Mouse (Mus musculus): ENCODE results near the gene Itpr2. TPM values are rescaled to one million over a fixed set of nuclear protein-coding genes. Genes with fewer than 3 reads are reported as not detected.

Gene Itpr2
- polyA plus RNA-seq, 1 experiment from 2014 or later, result 6.2 TPM

- no peak overlapping the region for H3K27ac ChIP-seq
- ATAC-seq (ENCODE audit: low FRiP score) (no peak), DNase-seq (ENCODE audit: low spot score) (no peak)
- H3K36me3 ChIP-seq (replicated peaks; ENCODE audit: control insufficient read depth, insufficient read depth), result no peaks in the 10 kb centered on the region
- H3K9me3 ChIP-seq (ENCODE audit: control insufficient read depth, low read length), result no peaks in the 10 kb centered on the region
- H3K4me1 ChIP-seq (replicated peaks; ENCODE audit: control insufficient read depth, insufficient read depth, low read length), result no peaks in the 10 kb centered on the region
- no peak overlapping the region for H3K9ac ChIP-seq
- H3K4me2 ChIP-seq (replicated peaks), result no peak overlapping the region
- WGBS, result 68% methylated on average over 2 of the region's 2 CpGs
- no peak overlapping the region for H3K4me3 ChIP-seq (replicated peaks; ENCODE audit: low read length)
- H3K27me3 ChIP-seq (ENCODE audit: control insufficient read depth, insufficient read depth, low read length), result no peaks in the 10 kb centered on the region
These were observed 130.5 kb downstream of the Itpr2 start for GRCm38 (mm10) chr6:146371511-146371910.

GRCm38 (mm10) chr6:146366180-146366579 is 135.8 kb downstream of the Itpr2 start:
- DNase-seq (ENCODE audit: low spot score) (no peak), ATAC-seq (ENCODE audit: low FRiP score) (no peak)
- no peak overlapping the region for H3K27ac ChIP-seq
- no peaks in the 10 kb centered on the region for H3K36me3 ChIP-seq (replicated peaks; ENCODE audit: control insufficient read depth, insufficient read depth)
- no peak overlapping the region for H3K4me3 ChIP-seq (replicated peaks; ENCODE audit: low read length)
- no peak overlapping the region for H3K9ac ChIP-seq
- no peaks in the 10 kb centered on the region for H3K4me1 ChIP-seq (replicated peaks; ENCODE audit: control insufficient read depth, insufficient read depth, low read length)
- H3K4me2 ChIP-seq (replicated peaks), result no peak overlapping the region
- H3K9me3 ChIP-seq (ENCODE audit: control insufficient read depth, low read length), result no peaks in the 10 kb centered on the region
- WGBS, result 88% methylated on average over 4 of the region's 4 CpGs
- H3K27me3 ChIP-seq (ENCODE audit: control insufficient read depth, insufficient read depth, low read length), result no peaks in the 10 kb centered on the region

- no peaks in the 10 kb centered on the region for H3K27me3 ChIP-seq (ENCODE audit: control insufficient read depth, insufficient read depth, low read length)
- DNase-seq (ENCODE audit: low spot score) (no peak), ATAC-seq (ENCODE audit: low FRiP score) (no peak)
- H3K27ac ChIP-seq, result no peak overlapping the region
- H3K4me1 ChIP-seq (replicated peaks; ENCODE audit: control insufficient read depth, insufficient read depth, low read length), result no peaks in the 10 kb centered on the region
- no peak overlapping the region for H3K4me2 ChIP-seq (replicated peaks)
- no peak overlapping the region for H3K4me3 ChIP-seq (replicated peaks; ENCODE audit: low read length)
- no peak overlapping the region for H3K9ac ChIP-seq
- H3K36me3 ChIP-seq (replicated peaks; ENCODE audit: control insufficient read depth, insufficient read depth), result no peaks in the 10 kb centered on the region
- 68% methylated on average over 4 of the region's 4 CpGs for WGBS
- no peaks in the 10 kb centered on the region for H3K9me3 ChIP-seq (ENCODE audit: control insufficient read depth, low read length)
These were observed 144.1 kb downstream of the Itpr2 start for GRCm38 (mm10) chr6:146357911-146358310.

- Histone ChIP-seq H3K27me3 (ENCODE audit: control insufficient read depth, insufficient read depth, low read length) (no peaks in the 10 kb centered on the region), H3K27ac (no peak overlapping the region), H3K4me2 (replicated peaks) (no peak overlapping the region), H3K9me3 (ENCODE audit: control insufficient read depth, low read length) (no peaks in the 10 kb centered on the region), H3K9ac (no peak overlapping the region), H3K36me3 (replicated peaks; ENCODE audit: control insufficient read depth, insufficient read depth) (no peaks in the 10 kb centered on the region), H3K4me3 (replicated peaks; ENCODE audit: low read length) (no peak overlapping the region), H3K4me1 (replicated peaks; ENCODE audit: control insufficient read depth, insufficient read depth, low read length) (no peaks in the 10 kb centered on the region)
- ATAC-seq (ENCODE audit: low FRiP score) (no peak), DNase-seq (ENCODE audit: low spot score) (no peak)
- WGBS, result 55% methylated on average over 9 of the region's 9 CpGs
These were observed 149.7 kb downstream of the Itpr2 start for GRCm38 (mm10) chr6:146352258-146352805.

GRCm38 (mm10) chr6:146351816-146352215 is 150.2 kb downstream of the Itpr2 start:
- H3K36me3 ChIP-seq (replicated peaks; ENCODE audit: control insufficient read depth, insufficient read depth), result no peaks in the 10 kb centered on the region
- H3K4me3 ChIP-seq (replicated peaks; ENCODE audit: low read length), result no peak overlapping the region
- no peak overlapping the region for H3K9ac ChIP-seq
- H3K4me2 ChIP-seq (replicated peaks), result no peak overlapping the region
- H3K27me3 ChIP-seq (ENCODE audit: control insufficient read depth, insufficient read depth, low read length), result no peaks in the 10 kb centered on the region
- no peak overlapping the region for H3K27ac ChIP-seq
- ATAC-seq (ENCODE audit: low FRiP score), result no peak
- H3K4me1 ChIP-seq (replicated peaks; ENCODE audit: control insufficient read depth, insufficient read depth, low read length), result no peaks in the 10 kb centered on the region
- WGBS, result 70% methylated on average over 7 of the region's 7 CpGs
- H3K9me3 ChIP-seq (ENCODE audit: control insufficient read depth, low read length), result no peaks in the 10 kb centered on the region
- no peak for DNase-seq (ENCODE audit: low spot score)

GRCm38 (mm10) chr6:146347568-146347967 is 154.5 kb downstream of the Itpr2 start:
- no peak overlapping the region for H3K27ac ChIP-seq
- H3K9ac ChIP-seq, result no peak overlapping the region
- ATAC-seq (ENCODE audit: low FRiP score) (no peak), DNase-seq (ENCODE audit: low spot score) (no peak)
- H3K4me3 ChIP-seq (replicated peaks; ENCODE audit: low read length), result no peak overlapping the region
- peaks cover 8% of the 10 kb centered on the region; the same call in 1 of the 2 replicates for H3K4me1 ChIP-seq (replicated peaks; ENCODE audit: control insufficient read depth, insufficient read depth, low read length)
- H3K27me3 ChIP-seq (ENCODE audit: control insufficient read depth, insufficient read depth, low read length), result no peaks in the 10 kb centered on the region
- WGBS, result 50% methylated on average over 4 of the region's 4 CpGs
- H3K9me3 ChIP-seq (ENCODE audit: control insufficient read depth, low read length), result no peaks in the 10 kb centered on the region
- no peaks in the 10 kb centered on the region for H3K36me3 ChIP-seq (replicated peaks; ENCODE audit: control insufficient read depth, insufficient read depth)
- no peak overlapping the region for H3K4me2 ChIP-seq (replicated peaks)

GRCm38 (mm10) chr6:146346545-146347195 is 155.4 kb downstream of the Itpr2 start:
- no peak overlapping the region for H3K4me2 ChIP-seq (replicated peaks)
- no peaks in the 10 kb centered on the region for H3K9me3 ChIP-seq (ENCODE audit: control insufficient read depth, low read length)
- no peaks in the 10 kb centered on the region for H3K36me3 ChIP-seq (replicated peaks; ENCODE audit: control insufficient read depth, insufficient read depth)
- peaks cover 8% of the 10 kb centered on the region; the same call in 1 of the 2 replicates for H3K4me1 ChIP-seq (replicated peaks; ENCODE audit: control insufficient read depth, insufficient read depth, low read length)
- ATAC-seq (ENCODE audit: low FRiP score) (no peak), DNase-seq (ENCODE audit: low spot score) (no peak)
- no peak overlapping the region for H3K27ac ChIP-seq
- no peak overlapping the region for H3K9ac ChIP-seq
- 93% methylated on average over 8 of the region's 8 CpGs for WGBS
- H3K4me3 ChIP-seq (replicated peaks; ENCODE audit: low read length), result no peak overlapping the region
- H3K27me3 ChIP-seq (ENCODE audit: control insufficient read depth, insufficient read depth, low read length), result no peaks in the 10 kb centered on the region

GRCm38 (mm10) chr6:146344732-146345131 is 157.3 kb downstream of the Itpr2 start:
- no peaks in the 10 kb centered on the region for H3K27me3 ChIP-seq (ENCODE audit: control insufficient read depth, insufficient read depth, low read length)
- no peak overlapping the region for H3K4me2 ChIP-seq (replicated peaks)
- no peaks in the 10 kb centered on the region for H3K36me3 ChIP-seq (replicated peaks; ENCODE audit: control insufficient read depth, insufficient read depth)
- DNase-seq (ENCODE audit: low spot score) (peak; percentile 38), ATAC-seq (ENCODE audit: low FRiP score) (no peak)
- no peak overlapping the region for H3K27ac ChIP-seq
- no peak overlapping the region for H3K9ac ChIP-seq
- no peak overlapping the region for H3K4me3 ChIP-seq (replicated peaks; ENCODE audit: low read length)
- H3K9me3 ChIP-seq (ENCODE audit: control insufficient read depth, low read length), result no peaks in the 10 kb centered on the region
- WGBS, result 99% methylated on average over 3 of the region's 3 CpGs
- H3K4me1 ChIP-seq (replicated peaks; ENCODE audit: control insufficient read depth, insufficient read depth, low read length), result peaks cover 8% of the 10 kb centered on the region; the same call in 1 of the 2 replicates

GRCm38 (mm10) chr6:146343671-146344384 is 158.2 kb downstream of the Itpr2 start:
- no peaks in the 10 kb centered on the region for H3K27me3 ChIP-seq (ENCODE audit: control insufficient read depth, insufficient read depth, low read length)
- H3K4me2 ChIP-seq (replicated peaks), result no peak overlapping the region
- no peak overlapping the region for H3K27ac ChIP-seq
- H3K4me1 ChIP-seq (replicated peaks; ENCODE audit: control insufficient read depth, insufficient read depth, low read length), result peaks cover 8% of the 10 kb centered on the region; the same call in 1 of the 2 replicates
- no peak overlapping the region for H3K9ac ChIP-seq
- no peak overlapping the region for H3K4me3 ChIP-seq (replicated peaks; ENCODE audit: low read length)
- no peak for DNase-seq (ENCODE audit: low spot score)
- no peaks in the 10 kb centered on the region for H3K36me3 ChIP-seq (replicated peaks; ENCODE audit: control insufficient read depth, insufficient read depth)
- no peaks in the 10 kb centered on the region for H3K9me3 ChIP-seq (ENCODE audit: control insufficient read depth, low read length)
- 30% methylated on average over 10 of the region's 10 CpGs for WGBS
- ATAC-seq (ENCODE audit: low FRiP score), result no peak

Data from hindbrain, embryonic 14.5 days (tissue).